Mouse (Mus musculus) forebrain, postnatal 0 days (tissue): ENCODE data around the gene Wdr20. TPM values are rescaled to one million over a fixed set of nuclear protein-coding genes. Genes with fewer than 3 reads are reported as not detected.

Source experiments
- ATAC-seq: fragments of 200-750 bp; cut with Nextera tagmentation; 2 replicates; pipeline ENCODE4 v1.8.0; 2017; ENCODE audit warnings: mild to moderate bottlenecking, moderate library complexity
- DNase-seq: peaks from one replicate; pipeline ENCODE4 v3.0.0-alpha.2; 2015
- H3K27ac ChIP-seq: fragments of 300-500 bp; sonication (generic); 2 replicates; pipeline ENCODE4 v1.5.1; 2014; ENCODE audit warnings: low read depth, mild to moderate bottlenecking, antibody characterized with exemption, low read length, moderate library complexity, mixed read lengths
- H3K27me3 ChIP-seq: fragments of 300-500 bp; sonication (generic); 2 replicates; pipeline ENCODE4 v1.6.1; 2014; ENCODE audit warnings: mild to moderate bottlenecking, low read length, mixed read lengths; ENCODE audit not compliant: insufficient read depth
- H3K36me3 ChIP-seq: fragments of 300-500 bp; sonication (generic); 2 replicates; pipeline ENCODE4 v1.6.1; 2014; ENCODE audit warnings: mild to moderate bottlenecking, moderate library complexity; ENCODE audit not compliant: insufficient read depth
- H3K4me1 ChIP-seq: fragments of 300-500 bp; sonication (generic); 2 replicates; pipeline ENCODE4 v1.6.1; 2014; ENCODE audit warnings: antibody characterized with exemption; ENCODE audit not compliant: insufficient read depth
- H3K4me2 ChIP-seq: fragments of 300-500 bp; sonication (generic); 2 replicates; pipeline ENCODE4 v1.6.1; 2014; ENCODE audit warnings: low read depth, mild to moderate bottlenecking, moderate library complexity
- H3K4me3 ChIP-seq: fragments of 300-500 bp; sonication (generic); 2 replicates; pipeline ENCODE4 v1.5.1; 2014; ENCODE audit warnings: low read depth, low read length, mixed read lengths
- H3K9ac ChIP-seq: fragments of 300-500 bp; sonication (generic); 2 replicates; pipeline ENCODE4 v1.6.1; 2014; ENCODE audit warnings: mild to moderate bottlenecking
- H3K9me3 ChIP-seq: fragments of 300-500 bp; sonication (generic); 2 replicates; pipeline ENCODE4 v1.6.1; 2016; ENCODE audit warnings: low read length
- CTCF ChIP-seq: sonication (generic); IDR thresholded peaks from 2 replicates; pipeline ENCODE4 v1.5.1; 2016; ENCODE audit warnings: antibody characterized with exemption, control low read depth, low read depth
- WGBS: fragments of 180-500 bp; shearing (Covaris S2); extraction: QIAGEN DNeasy Blood & Tissue Kit; methylation state at CpG from one replicate; pipeline ENCODE4 v1.1.7; 2014; 5-methylcytosine and 5-hydroxymethylcytosine counted together
- polyA plus RNA-seq: library from polyadenylated mRNA; unstranded; fragments of >200 nt; fragmentation: Nextera tagmentation; extraction: Ambion mirVana; gene quantifications from 2 replicates; pipeline ENCODE4 v1.2.1, GENCODE M21; 2015
- total RNA-seq: library from RNA; depleted of rRNA; stranded (reverse); fragments of >200 nt; gene quantifications from 2 replicates; pipeline ENCODE4 v1.2.3, GENCODE M21; 2014

Wdr20 gene
- total and polyA plus RNA-seq, 2 experiments from 2014 or later = 17.0 to 40.3 TPM

DNA sequence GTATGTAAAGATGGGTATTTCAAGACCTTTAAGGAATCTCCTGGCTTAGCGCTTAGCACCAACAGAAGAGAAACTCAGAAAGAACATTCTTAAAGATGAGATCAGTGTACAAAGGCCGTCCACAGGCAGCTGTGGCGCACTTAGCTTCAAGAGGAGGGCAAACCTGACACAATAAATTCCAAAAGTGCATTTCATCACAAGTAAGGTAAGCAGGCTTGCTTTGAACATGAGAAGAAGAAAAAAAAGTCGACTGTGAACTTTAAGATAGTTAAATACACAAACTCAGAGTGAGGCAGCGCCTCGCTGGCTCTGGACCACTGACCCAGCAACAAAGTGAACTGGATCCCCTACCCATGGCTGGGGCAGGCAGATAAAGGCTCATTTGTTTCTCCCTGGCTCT is 99.0 kb downstream of the Wdr20 start:
- Histone ChIP-seq H3K4me2 (peak overlapping the region; percentile 9; the same call in 1 of the 2 replicates), H3K27me3 (no peaks in the 10 kb centered on the region), H3K9ac (no peak overlapping the region), H3K36me3 (no peaks in the 10 kb centered on the region), H3K4me1 (no peaks in the 10 kb centered on the region), H3K4me3 (no peak overlapping the region), H3K9me3 (no peaks in the 10 kb centered on the region), H3K27ac (peak overlapping the region; percentile 54; the same call in 1 of the 2 replicates)
- TF ChIP-seq CTCF = no peak
- ATAC-seq = no peak; the same call in 1 of the 2 replicates
- DNase-seq = no peak
- 25% methylated on average over 6 of the region's 6 CpGs for WGBS

DNA sequence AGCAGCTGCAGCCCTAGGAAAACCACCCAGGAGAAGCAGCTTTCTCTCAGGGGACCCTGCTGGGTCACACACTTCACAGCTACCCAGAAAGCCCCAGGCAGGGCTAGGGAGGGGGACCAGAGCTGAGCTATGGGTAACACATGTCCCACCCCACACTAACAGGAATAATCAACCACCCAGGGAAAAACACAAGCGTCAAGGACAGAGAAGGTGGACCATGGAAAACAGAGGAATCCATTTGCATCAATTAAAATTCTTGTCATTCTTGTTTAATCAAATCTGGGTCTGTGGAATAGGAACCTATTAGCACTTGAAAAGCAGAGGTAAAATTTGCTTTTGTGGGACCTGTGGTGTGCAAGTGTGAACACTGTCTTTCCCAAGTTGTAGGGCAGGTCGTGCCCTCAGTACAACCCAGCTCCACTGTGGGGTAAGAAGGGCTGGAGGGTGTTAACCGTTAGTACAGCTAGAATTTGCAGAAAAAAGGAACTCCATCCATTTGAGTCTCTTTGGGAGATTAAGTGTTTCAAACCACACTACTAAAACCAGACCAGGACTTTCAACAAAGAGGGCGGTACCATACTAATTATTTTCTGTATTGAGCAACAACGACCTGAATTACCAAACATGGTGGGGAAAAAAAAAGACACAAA is 99.6 kb downstream of the Wdr20 start:
- no peak for TF ChIP-seq CTCF
- no peak overlapping the region for H3K9ac ChIP-seq
- no peaks in the 10 kb centered on the region for H3K27me3 ChIP-seq
- ATAC-seq (peak; percentile 57), DNase-seq (peak; percentile 11)
- no peak overlapping the region for H3K4me3 ChIP-seq
- peak overlapping the region; percentile 9; the same call in 1 of the 2 replicates for H3K4me2 ChIP-seq
- no peaks in the 10 kb centered on the region for H3K9me3 ChIP-seq
- H3K27ac ChIP-seq = peak overlapping the region; percentile 54; the same call in 1 of the 2 replicates
- WGBS = 8% methylated on average over 5 of the region's 5 CpGs
- H3K36me3 ChIP-seq = no peaks in the 10 kb centered on the region
- no peaks in the 10 kb centered on the region for H3K4me1 ChIP-seq

- WGBS = 66% methylated on average over 8 of the region's 8 CpGs
- DNase-seq = no peak
- Histone ChIP-seq H3K9me3 (no peaks in the 10 kb centered on the region), H3K9ac (no peak overlapping the region), H3K27ac (no peak overlapping the region), H3K4me3 (no peak overlapping the region), H3K4me1 (no peaks in the 10 kb centered on the region), H3K36me3 (no peaks in the 10 kb centered on the region), H3K4me2 (no peak overlapping the region), H3K27me3 (no peaks in the 10 kb centered on the region)
- TF ChIP-seq CTCF = no peak
- ATAC-seq = no peak
These were observed 100.1 kb downstream of the Wdr20 start for GRCm38 (mm10) chr12:110837850-110838249.

DNA sequence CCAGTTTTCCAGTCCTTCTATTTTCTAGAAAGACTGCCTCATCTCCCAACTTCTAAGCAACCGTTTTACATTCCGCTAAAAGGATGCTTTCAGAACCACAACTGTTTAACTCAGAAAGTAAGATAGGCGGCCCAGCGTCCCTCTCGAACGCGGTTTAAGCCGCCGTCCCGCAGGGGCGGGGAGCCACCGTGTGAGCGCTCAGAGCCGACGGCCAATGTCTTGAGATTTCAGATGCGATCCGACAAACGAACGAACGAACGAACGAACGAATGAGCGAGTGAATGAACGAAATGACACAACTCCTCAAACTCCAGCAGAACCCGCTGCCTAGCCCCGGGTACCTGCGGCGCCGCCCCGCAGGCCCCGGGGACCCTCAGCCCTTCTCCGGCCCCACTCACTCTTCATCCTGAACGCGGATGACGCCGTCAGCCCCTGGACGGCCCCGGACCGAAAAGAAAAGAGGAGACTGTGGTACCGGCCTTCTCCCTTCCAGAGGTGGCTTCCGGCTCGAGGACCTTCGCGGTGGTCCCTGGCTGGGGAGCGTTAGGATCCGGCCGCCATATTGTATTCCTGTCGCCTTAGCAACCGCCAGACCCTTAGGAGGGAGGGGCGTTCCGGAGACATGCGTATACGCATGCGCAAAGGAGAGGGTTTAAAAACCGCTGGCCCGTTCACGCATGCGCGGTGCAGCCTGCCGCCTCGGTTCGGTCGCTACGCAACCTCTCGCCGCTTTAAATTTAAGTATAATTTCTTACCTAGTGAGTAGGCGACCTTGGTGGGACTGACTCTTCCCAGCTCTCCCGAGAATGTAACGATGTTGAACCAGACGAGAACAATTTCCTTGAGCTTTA is 102.8 kb downstream of the Wdr20 start, which contains the start of gene Mok:
Gene Mok (minus strand): TSS at position 592 of the 851 bp plus-strand sequence.
- ATAC-seq = peak; percentile 88

DNA sequence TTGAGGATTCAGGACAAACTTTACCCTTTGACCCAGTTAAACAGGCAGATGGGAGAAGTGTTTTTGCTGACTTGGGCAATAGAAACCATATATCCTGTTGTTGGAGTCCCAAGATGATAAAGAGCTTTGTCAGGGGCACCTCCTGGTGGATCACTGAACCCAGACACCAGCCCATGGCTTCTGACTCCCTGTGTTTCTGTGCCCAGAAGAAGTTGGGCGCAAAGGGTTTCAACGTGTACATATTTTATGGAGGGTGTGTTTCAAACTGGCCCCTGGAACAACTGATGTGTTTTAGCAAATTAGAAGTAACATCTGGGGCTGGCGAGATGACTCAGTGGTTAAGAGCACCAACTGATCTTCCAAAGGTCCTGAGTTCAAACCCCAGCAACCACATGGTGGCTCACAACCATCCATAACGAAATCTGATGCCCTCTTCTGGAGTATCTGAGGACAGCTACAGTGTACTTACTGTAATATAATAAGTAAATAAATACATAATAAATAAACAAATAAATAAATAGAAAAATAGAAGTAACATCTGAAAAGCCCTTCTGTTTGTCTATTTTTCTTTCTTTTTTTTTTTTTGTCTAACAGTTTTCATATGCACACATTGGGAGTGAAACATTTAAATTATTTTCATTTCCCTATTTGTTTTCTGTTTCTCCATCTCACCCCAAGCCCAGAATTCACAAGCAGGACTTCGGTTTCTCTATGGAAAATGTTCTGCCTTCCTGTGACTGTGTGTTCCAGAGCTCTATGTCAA is 104.2 kb downstream of the Wdr20 start:
- Histone ChIP-seq H3K36me3 (no peaks in the 10 kb centered on the region), H3K4me1 (no peaks in the 10 kb centered on the region), H3K9ac (no peak overlapping the region), H3K27me3 (peaks cover 18% of the 10 kb centered on the region), H3K4me3 (no peak overlapping the region), H3K27ac (no peak overlapping the region), H3K4me2 (no peak overlapping the region), H3K9me3 (no peaks in the 10 kb centered on the region)
- ATAC-seq = no peak
- no peak for TF ChIP-seq CTCF
- no peak for DNase-seq
- WGBS = 74% methylated on average over 5 of the region's 5 CpGs

More for the DNA sequence above, 102.8 kb downstream of the Wdr20 start, which contains the start of gene Mok:
- peaks cover 12% of the 10 kb centered on the region; the same call in 1 of the 2 replicates for H3K27me3 ChIP-seq
- DNase-seq = peak; percentile 98
- H3K4me2 ChIP-seq = peak within 1 kb of the TSS; percentile 49
- H3K4me3 ChIP-seq = peak within 1 kb of the TSS; percentile 81
- no peaks in the 10 kb centered on the region for H3K4me1 ChIP-seq
- peak within 1 kb of the TSS; percentile 55 for H3K27ac ChIP-seq
- H3K9me3 ChIP-seq = no peaks in the 10 kb centered on the region
- no peaks in the 10 kb centered on the region for H3K36me3 ChIP-seq
- H3K9ac ChIP-seq = peak within 1 kb of the TSS; percentile 53
- TF ChIP-seq CTCF = no peak
- 2% methylated on average over 71 of the region's 71 CpGs for WGBS

DNA sequence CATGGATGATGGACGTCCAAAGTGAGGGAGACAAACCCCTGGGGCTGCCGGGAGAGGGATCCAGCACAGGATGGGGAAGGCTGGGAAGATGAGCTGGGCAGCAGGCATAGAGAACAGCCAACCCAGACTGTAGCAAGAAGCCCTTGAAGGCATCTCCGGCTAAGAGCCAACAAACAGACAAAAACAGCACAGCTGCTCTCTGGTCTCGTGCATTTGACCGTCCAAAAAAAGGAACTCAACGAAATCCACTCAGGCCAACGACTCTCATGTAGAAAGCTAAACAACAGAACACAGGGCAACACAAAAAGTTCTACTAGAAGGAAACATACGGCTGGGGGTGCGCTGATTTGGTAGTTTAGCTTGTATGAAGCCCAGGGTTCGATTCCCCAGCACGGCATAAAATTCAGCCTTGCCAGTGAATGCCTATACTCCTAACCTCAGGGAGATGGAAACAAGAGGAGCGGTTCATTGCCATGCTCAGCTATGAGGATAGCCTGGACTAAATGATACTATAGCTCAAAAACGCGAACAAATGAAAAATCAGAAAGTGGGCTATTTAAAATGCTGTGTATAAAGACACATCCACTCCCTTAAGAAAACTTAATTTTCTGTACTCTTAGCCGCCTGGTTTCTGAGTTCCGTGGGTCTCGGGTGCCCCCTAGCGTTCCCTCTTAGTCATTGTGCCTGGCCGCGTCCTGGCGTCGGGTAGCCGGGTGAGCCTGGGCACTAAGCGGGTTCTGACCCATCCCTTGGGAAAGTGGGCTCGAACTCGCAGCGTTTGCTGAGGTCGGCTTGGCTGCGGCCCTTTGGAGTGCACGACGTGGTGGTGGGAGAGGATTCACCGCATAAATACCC is 105.7 kb downstream of the Wdr20 start:
- no peaks in the 10 kb centered on the region for H3K36me3 ChIP-seq
- peak overlapping the region; percentile 37 for H3K4me3 ChIP-seq
- H3K27me3 ChIP-seq = peaks cover 18% of the 10 kb centered on the region
- ATAC-seq (peak; percentile 53; the same call in 1 of the 2 replicates), DNase-seq (peak; percentile 88)
- TF ChIP-seq CTCF = peak; percentile 95
- H3K4me2 ChIP-seq = peak overlapping the region; percentile 51
- H3K9me3 ChIP-seq = no peaks in the 10 kb centered on the region
- no peaks in the 10 kb centered on the region for H3K4me1 ChIP-seq
- WGBS = 15% methylated on average over 32 of the region's 32 CpGs
- no peak overlapping the region for H3K27ac ChIP-seq
- H3K9ac ChIP-seq = no peak overlapping the region
